Mouse (Mus musculus) kidney, postnatal 25 days (tissue): ENCODE measurements around the gene Gm16253.
"Not testable (repeated sequence)": the region's sequence is repeated elsewhere in the genome, so short reads cannot be mapped to it uniquely, and the experiment has no call there.

Experiments
- DNase-seq, 2 experiments: peaks; one replicate each; pipeline ENCODE4 v3.0.0; 2021; ENCODE audit warnings: mixed read lengths in 2 of 2

The Gm16253 gene

GRCm38 (mm10) chr3:96600639-96601250 lies 24.0 kb downstream of the Gm16253 start, which contains the start of gene Lix1l:
Gene Lix1l (plus strand): TSS chr3:96601149.
- DNase-seq, result peak; percentile 92 to 95

GRCm38 (mm10) chr3:96601251-96601787 lies 24.5 kb downstream of the Gm16253 start:
- peak; percentile 79 to 86 for DNase-seq

- DNase-seq, result peak; percentile 40 to 46
Observed at GRCm38 (mm10) chr3:96601941-96602703, 25.3 kb downstream of the Gm16253 start.

- DNase-seq, result no peak
Observed at GRCm38 (mm10) chr3:96602704-96603084, 25.9 kb downstream of the Gm16253 start.

GRCm38 (mm10) chr3:96603311-96603710 lies 26.5 kb downstream of the Gm16253 start:
- no peak for DNase-seq

- DNase-seq, result not testable (repeated sequence)
Observed at GRCm38 (mm10) chr3:96606007-96606406, 29.2 kb downstream of the Gm16253 start.

GRCm38 (mm10) chr3:96606618-96607017 lies 29.8 kb downstream of the Gm16253 start:
- no peak for DNase-seq

GRCm38 (mm10) chr3:96617941-96618340 lies 41.2 kb downstream of the Gm16253 start:
- DNase-seq, result no peak

- no peak for DNase-seq
Observed at GRCm38 (mm10) chr3:96623201-96623600, 46.4 kb downstream of the Gm16253 start.

- peak; percentile 97 to 98 for DNase-seq
Observed at GRCm38 (mm10) chr3:96629729-96630600, 53.2 kb downstream of the Gm16253 start, which contains the start of gene Rbm8a. Gene Rbm8a (plus strand): TSS chr3:96629933.
